Comparison of ENCODE assay signal across 8 mouse cellular contexts in genomic region chr2:92058469-92058868, GRCm38 (mm10). TPM values are rescaled to one million over a fixed set of nuclear protein-coding genes. Genes with fewer than 3 reads are reported as not detected.
A peak's percentile ranks its signal among the peaks of the same experiment; 100 is the strongest.
DNase-seq lines count a peak whose midpoint lies in the region; ATAC-seq lines count a peak whose summit lies in the region.

No protein-coding gene starts in this region.

- peak; percentile 94 for DNase-seq in adrenal gland, adult 18-20 months (ENCODE audit: low spot score in 2 of 2)
- peak; percentile 93 for DNase-seq in embryo, embryonic 11 days
- DNase-seq in gastrocnemius, postnatal 36 days = peak; percentile 88 to 93
- DNase-seq in left cerebral cortex, postnatal 14 days (ENCODE audit: low spot score in 2 of 2) = peak; percentile 96 to 97
- DNase-seq in right cerebral cortex, postnatal 14 days = peak; percentile 96
- peak; percentile 94 for DNase-seq in urinary bladder, postnatal 25 days (ENCODE audit: low spot score)

- intact Hi-C loops in gastrocnemius, postnatal 36 days (cut with DNase I) = loop anchor here (1.0 to 10.0 kb wide), 3 partner anchors 71 to 376 kb away; partner anchors contain the start of genes Cry2 and Gm9821
- intact Hi-C loops in left cerebral cortex, postnatal 14 days (cut with DNase I) = loop anchor here (1.0 to 5.0 kb wide), 4 partner anchors 52 to 131 kb away; partner anchors contain the start of gene Chrm4

- peaks cover 14% of the 10 kb centered on the region for H3K27me3 ChIP-seq in intestine, embryonic 15.5 days (replicated peaks)

- WGBS in intestine, embryonic 15.5 days = under 1% methylated on average over 29 of the region's 29 CpGs

- peak overlapping the region; percentile 63 for H3K4me3 ChIP-seq in intestine, embryonic 15.5 days (replicated peaks)

- peaks cover 19% of the 10 kb centered on the region for H3K4me1 ChIP-seq in intestine, embryonic 15.5 days (replicated peaks)

- no peak overlapping the region for H3K27ac ChIP-seq in intestine, embryonic 15.5 days

- H3K36me3 ChIP-seq in intestine, embryonic 15.5 days = no peaks in the 10 kb centered on the region

- peak; percentile 60 for ATAC-seq in intestine, embryonic 15.5 days
- ATAC-seq in megakaryocyte-erythroid progenitor cell, adult 5-6 weeks (replicated peaks; ENCODE audit: low FRiP score, low TSS enrichment, poor library complexity, severe bottlenecking) = peak; percentile 68

- H3K4me2 ChIP-seq in intestine, embryonic 15.5 days (replicated peaks) = peak overlapping the region; percentile 100

- 0 out of 2 replicates have a peak overlapping the region, but pooled peaks have one; percentile 35 for H3K9ac ChIP-seq in intestine, embryonic 15.5 days

- no peaks in the 10 kb centered on the region for H3K9me3 ChIP-seq in intestine, embryonic 15.5 days

RNA-seq across cellular contexts. Expression of gene Creb3l1, which starts 34.2 kb away (rescaled TPM):
- total RNA-seq in adrenal gland, adult 18-20 months (2021) = 10 to 100 TPM; 10.5 to 36.6 TPM
- 1 to 10 TPM; 3.9 to 5.7 TPM for total RNA-seq in gastrocnemius, postnatal 36 days (2021)
- 16.8 and 18.7 TPM in 2 replicates for polyA plus RNA-seq in intestine, embryonic 15.5 days (2015; fragmentation: Nextera tagmentation; extraction: Ambion mirVana)
- total RNA-seq in left cerebral cortex, postnatal 14 days (2021) = 1 to 10 TPM; 3.9 to 6.0 TPM
- 0.33 TPM in 1 of 2 replicates, not detected in the other for total RNA-seq in megakaryocyte-erythroid progenitor cell, adult 5-6 weeks (2014; fragmentation: Nextera tagmentation)
- 0.38 TPM in 1 of 2 replicates, not detected in the other for total RNA-seq in megakaryocyte-erythroid progenitor cell, adult 5-6 weeks (2017)

RNA-seq across cellular contexts. Expression of gene Phf21a, which starts 34.4 kb away (rescaled TPM):
- 10 to 100 TPM; 57.4 to 60.1 TPM for total RNA-seq in adrenal gland, adult 18-20 months (2021)
- 10 to 100 TPM; 22.5 to 23.6 TPM for total RNA-seq in gastrocnemius, postnatal 36 days (2021)
- 18.1 and 19.1 TPM in 2 replicates for polyA plus RNA-seq in intestine, embryonic 15.5 days (2015; fragmentation: Nextera tagmentation; extraction: Ambion mirVana)
- total RNA-seq in left cerebral cortex, postnatal 14 days (2021) = 10 to 100 TPM; 64.5 to 73.9 TPM
- total RNA-seq in megakaryocyte-erythroid progenitor cell, adult 5-6 weeks (2014; fragmentation: Nextera tagmentation) = 26.9 and 29.8 TPM in 2 replicates
- 6.2 and 18.5 TPM in 2 replicates for total RNA-seq in megakaryocyte-erythroid progenitor cell, adult 5-6 weeks (2017)
